Mouse (Mus musculus): ENCODE measurements around the gene Zfp26. TPM values are rescaled to one million over a fixed set of nuclear protein-coding genes. Genes with fewer than 3 reads are reported as not detected.

Gene Zfp26
- polyA plus RNA-seq (2014; fragmentation: Nextera tagmentation; extraction: Ambion mirVana) = 28.8 and 34.9 TPM in 2 replicates

- no peaks in the 10 kb centered on the region for H3K27me3 ChIP-seq (ENCODE audit: control insufficient read depth, insufficient read depth, low read length)
- DNase-seq (ENCODE audit: low spot score) (peak; percentile 81), ATAC-seq (ENCODE audit: low FRiP score) (peak; percentile 91)
- under 1% methylated on average over 47 of the region's 48 CpGs for WGBS
- H3K9me3 ChIP-seq (ENCODE audit: control insufficient read depth, low read length) = no peaks in the 10 kb centered on the region
- H3K4me1 ChIP-seq (replicated peaks; ENCODE audit: control insufficient read depth, insufficient read depth, low read length) = no peaks in the 10 kb centered on the region
- H3K27ac ChIP-seq (ENCODE audit: low read depth, low read length) = peak within 1 kb of the TSS; percentile 86
- H3K4me3 ChIP-seq (ENCODE audit: low read depth, low read length) = peak within 1 kb of the TSS; percentile 89
- H3K9ac ChIP-seq (ENCODE audit: low read depth, low read length) = peak within 1 kb of the TSS; percentile 98
- H3K36me3 ChIP-seq (ENCODE audit: control insufficient read depth, insufficient read depth, low read length) = 0 out of 2 replicates have a peak, but pooled peaks cover 7% of the 10 kb centered on the region
- peak within 1 kb of the TSS; percentile 56 for H3K4me2 ChIP-seq (replicated peaks; ENCODE audit: low read depth, low read length)
Measured at GRCm38 (mm10) chr9:20459377-20460317, at the start of gene Zfp26. Gene Zfp26 (minus strand): TSS chr9:20460162.

- no peak overlapping the region for H3K27ac ChIP-seq (ENCODE audit: low read depth, low read length)
- H3K36me3 ChIP-seq (ENCODE audit: control insufficient read depth, insufficient read depth, low read length) = peaks cover 6% of the 10 kb centered on the region
- no peaks in the 10 kb centered on the region for H3K4me1 ChIP-seq (replicated peaks; ENCODE audit: control insufficient read depth, insufficient read depth, low read length)
- no peak overlapping the region for H3K4me3 ChIP-seq (ENCODE audit: low read depth, low read length)
- DNase-seq (ENCODE audit: low spot score) (no peak), ATAC-seq (ENCODE audit: low FRiP score) (no peak)
- H3K4me2 ChIP-seq (replicated peaks; ENCODE audit: low read depth, low read length) = no peak overlapping the region
- 90% methylated on average over 3 of the region's 3 CpGs for WGBS
- no peak overlapping the region for H3K9ac ChIP-seq (ENCODE audit: low read depth, low read length)
- no peaks in the 10 kb centered on the region for H3K9me3 ChIP-seq (ENCODE audit: control insufficient read depth, low read length)
- H3K27me3 ChIP-seq (ENCODE audit: control insufficient read depth, insufficient read depth, low read length) = no peaks in the 10 kb centered on the region
Measured at GRCm38 (mm10) chr9:20509676-20510075, 49.7 kb upstream of the Zfp26 start.

- Histone ChIP-seq H3K4me3 (ENCODE audit: low read depth, low read length) (no peak overlapping the region), H3K9ac (ENCODE audit: low read depth, low read length) (no peak overlapping the region), H3K4me1 (replicated peaks; ENCODE audit: control insufficient read depth, insufficient read depth, low read length) (no peaks in the 10 kb centered on the region), H3K27me3 (ENCODE audit: control insufficient read depth, insufficient read depth, low read length) (no peaks in the 10 kb centered on the region), H3K9me3 (ENCODE audit: control insufficient read depth, low read length) (no peaks in the 10 kb centered on the region), H3K4me2 (replicated peaks; ENCODE audit: low read depth, low read length) (no peak overlapping the region), H3K36me3 (ENCODE audit: control insufficient read depth, insufficient read depth, low read length) (peaks cover 13% of the 10 kb centered on the region), H3K27ac (ENCODE audit: low read depth, low read length) (no peak overlapping the region)
- ATAC-seq (ENCODE audit: low FRiP score) (no peak), DNase-seq (ENCODE audit: low spot score) (no peak)
- WGBS = 92% methylated on average over 5 of the region's 5 CpGs
Measured at GRCm38 (mm10) chr9:20504801-20505200, 44.8 kb upstream of the Zfp26 start.

- 12% methylated on average over 9 of the region's 9 CpGs for WGBS
- peak overlapping the region; percentile 95 for H3K9ac ChIP-seq (ENCODE audit: low read depth, low read length)
- peaks cover 4% of the 10 kb centered on the region; the same call in 1 of the 2 replicates for H3K36me3 ChIP-seq (ENCODE audit: control insufficient read depth, insufficient read depth, low read length)
- no peaks in the 10 kb centered on the region for H3K27me3 ChIP-seq (ENCODE audit: control insufficient read depth, insufficient read depth, low read length)
- peak overlapping the region; percentile 92 for H3K4me3 ChIP-seq (ENCODE audit: low read depth, low read length)
- H3K4me1 ChIP-seq (replicated peaks; ENCODE audit: control insufficient read depth, insufficient read depth, low read length) = no peaks in the 10 kb centered on the region
- ATAC-seq (ENCODE audit: low FRiP score) = no peak
- H3K4me2 ChIP-seq (replicated peaks; ENCODE audit: low read depth, low read length) = peak overlapping the region; percentile 66
- H3K9me3 ChIP-seq (ENCODE audit: control insufficient read depth, low read length) = no peaks in the 10 kb centered on the region
- DNase-seq (ENCODE audit: low spot score) = no peak
- peak overlapping the region; percentile 86 for H3K27ac ChIP-seq (ENCODE audit: low read depth, low read length)
Measured at GRCm38 (mm10) chr9:20493281-20493680, 33.3 kb upstream of the Zfp26 start.

- H3K36me3 ChIP-seq (ENCODE audit: control insufficient read depth, insufficient read depth, low read length) = 0 out of 2 replicates have a peak, but pooled peaks cover 2% of the 10 kb centered on the region
- no peaks in the 10 kb centered on the region for H3K4me1 ChIP-seq (replicated peaks; ENCODE audit: control insufficient read depth, insufficient read depth, low read length)
- H3K4me2 ChIP-seq (replicated peaks; ENCODE audit: low read depth, low read length) = peak within 1 kb of the TSS; percentile 66
- WGBS = 2% methylated on average over 40 of the region's 40 CpGs
- DNase-seq (ENCODE audit: low spot score) (peak; percentile 95), ATAC-seq (ENCODE audit: low FRiP score) (peak; percentile 97)
- peak within 1 kb of the TSS; percentile 86 for H3K27ac ChIP-seq (ENCODE audit: low read depth, low read length)
- peak within 1 kb of the TSS; percentile 92 for H3K4me3 ChIP-seq (ENCODE audit: low read depth, low read length)
- H3K9ac ChIP-seq (ENCODE audit: low read depth, low read length) = peak within 1 kb of the TSS; percentile 95
- no peaks in the 10 kb centered on the region for H3K27me3 ChIP-seq (ENCODE audit: control insufficient read depth, insufficient read depth, low read length)
- no peaks in the 10 kb centered on the region for H3K9me3 ChIP-seq (ENCODE audit: control insufficient read depth, low read length)
Measured at GRCm38 (mm10) chr9:20492527-20493233, 32.7 kb upstream of the Zfp26 start, which contains the start of gene Zfp426. Gene Zfp426 (minus strand): TSS chr9:20492746.

- ATAC-seq (ENCODE audit: low FRiP score) = no peak
- Histone ChIP-seq H3K27me3 (ENCODE audit: control insufficient read depth, insufficient read depth, low read length) (no peaks in the 10 kb centered on the region), H3K4me3 (ENCODE audit: low read depth, low read length) (peak overlapping the region; percentile 92), H3K27ac (ENCODE audit: low read depth, low read length) (peak overlapping the region; percentile 86), H3K4me1 (replicated peaks; ENCODE audit: control insufficient read depth, insufficient read depth, low read length) (no peaks in the 10 kb centered on the region), H3K4me2 (replicated peaks; ENCODE audit: low read depth, low read length) (peak overlapping the region; percentile 66), H3K9ac (ENCODE audit: low read depth, low read length) (peak overlapping the region; percentile 95), H3K9me3 (ENCODE audit: control insufficient read depth, low read length) (no peaks in the 10 kb centered on the region), H3K36me3 (ENCODE audit: control insufficient read depth, insufficient read depth, low read length) (0 out of 2 replicates have a peak, but pooled peaks cover 2% of the 10 kb centered on the region)
- DNase-seq (ENCODE audit: low spot score) = no peak
- WGBS = 13% methylated on average over 20 of the region's 20 CpGs
Measured at GRCm38 (mm10) chr9:20491858-20492526, 32.0 kb upstream of the Zfp26 start.

- H3K27me3 ChIP-seq (ENCODE audit: control insufficient read depth, insufficient read depth, low read length) = no peaks in the 10 kb centered on the region
- H3K4me1 ChIP-seq (replicated peaks; ENCODE audit: control insufficient read depth, insufficient read depth, low read length) = no peaks in the 10 kb centered on the region
- WGBS = 91% methylated on average over 5 of the region's 5 CpGs
- H3K27ac ChIP-seq (ENCODE audit: low read depth, low read length) = no peak overlapping the region
- H3K36me3 ChIP-seq (ENCODE audit: control insufficient read depth, insufficient read depth, low read length) = 0 out of 2 replicates have a peak, but pooled peaks cover 6% of the 10 kb centered on the region
- no peak for ATAC-seq (ENCODE audit: low FRiP score)
- no peak for DNase-seq (ENCODE audit: low spot score)
- no peak overlapping the region for H3K9ac ChIP-seq (ENCODE audit: low read depth, low read length)
- H3K4me3 ChIP-seq (ENCODE audit: low read depth, low read length) = no peak overlapping the region
- no peak overlapping the region for H3K4me2 ChIP-seq (replicated peaks; ENCODE audit: low read depth, low read length)
- no peaks in the 10 kb centered on the region for H3K9me3 ChIP-seq (ENCODE audit: control insufficient read depth, low read length)
Measured at GRCm38 (mm10) chr9:20489536-20489935, 29.6 kb upstream of the Zfp26 start.

- Histone ChIP-seq H3K4me1 (replicated peaks; ENCODE audit: control insufficient read depth, insufficient read depth, low read length) (no peaks in the 10 kb centered on the region), H3K9ac (ENCODE audit: low read depth, low read length) (no peak overlapping the region), H3K27ac (ENCODE audit: low read depth, low read length) (no peak overlapping the region), H3K36me3 (ENCODE audit: control insufficient read depth, insufficient read depth, low read length) (0 out of 2 replicates have a peak, but pooled peaks cover 11% of the 10 kb centered on the region), H3K4me3 (ENCODE audit: low read depth, low read length) (no peak overlapping the region), H3K9me3 (ENCODE audit: control insufficient read depth, low read length) (no peaks in the 10 kb centered on the region), H3K27me3 (ENCODE audit: control insufficient read depth, insufficient read depth, low read length) (no peaks in the 10 kb centered on the region), H3K4me2 (replicated peaks; ENCODE audit: low read depth, low read length) (no peak overlapping the region)
- DNase-seq (ENCODE audit: low spot score) = no peak
- WGBS = 92% methylated on average over 5 of the region's 5 CpGs
- ATAC-seq (ENCODE audit: low FRiP score) = no peak
Measured at GRCm38 (mm10) chr9:20479396-20479795, 19.4 kb upstream of the Zfp26 start.
